Mouse (Mus musculus): ENCODE results near the gene Ednra.

Ednra gene

GRCm38 (mm10) chr8:77724046-77724930, at the start of gene Ednra:
Gene Ednra (minus strand): TSS chr8:77724464.
- no peak for DNase-seq (ENCODE audit: low read depth, low spot score)

DNA sequence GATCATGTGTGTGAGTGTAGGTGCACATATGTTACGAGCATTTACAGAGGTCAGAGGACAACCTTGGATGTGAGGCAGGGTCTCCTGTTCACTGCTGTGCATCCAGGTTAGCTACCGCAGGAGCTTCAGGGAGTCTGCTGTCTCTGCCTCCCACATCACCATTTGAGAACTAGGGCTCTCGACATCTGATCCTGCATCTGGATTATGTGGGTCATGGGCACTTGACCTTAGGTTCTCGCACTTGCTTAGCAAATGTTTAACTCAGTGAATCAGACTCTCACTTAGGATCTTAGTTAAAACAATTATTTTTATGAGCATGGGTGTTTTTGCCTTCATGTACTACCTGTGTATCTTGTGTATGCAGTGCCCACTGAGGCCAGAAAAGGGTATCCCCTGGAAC, 49.6 kb upstream of the Ednra start:
- no peak for DNase-seq (ENCODE audit: low read depth, low spot score)

GRCm38 (mm10) chr8:77773256-77773655, 49.0 kb upstream of the Ednra start:
- DNase-seq (ENCODE audit: low read depth, low spot score), result no peak

- DNase-seq (ENCODE audit: low read depth, low spot score), result no peak
Measured at GRCm38 (mm10) chr8:77772210-77772886, 48.1 kb upstream of the Ednra start.

GRCm38 (mm10) chr8:77770966-77771365, 46.7 kb upstream of the Ednra start:
- no peak for DNase-seq (ENCODE audit: low read depth, low spot score)

DNA sequence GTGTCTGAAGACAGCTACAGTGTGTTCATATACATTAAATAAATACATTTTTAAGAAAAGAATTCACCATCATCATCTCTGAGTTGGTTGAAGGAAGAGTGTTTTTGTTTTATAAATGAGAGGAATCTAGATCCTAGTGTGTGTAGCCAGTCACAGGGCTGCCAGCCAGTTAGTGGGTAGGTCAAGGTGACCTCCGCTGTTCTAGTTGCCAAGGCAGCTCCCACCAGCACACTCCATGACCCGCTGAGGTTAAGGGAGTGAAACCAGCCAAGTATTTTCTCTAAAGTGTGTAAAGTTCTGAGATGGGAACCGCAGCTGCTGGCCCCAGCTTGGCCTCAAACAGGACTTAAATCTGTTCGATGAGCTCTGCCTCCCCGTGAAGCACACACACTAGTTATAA, 44.7 kb upstream of the Ednra start:
- no peak for DNase-seq (ENCODE audit: low read depth, low spot score)

DNA sequence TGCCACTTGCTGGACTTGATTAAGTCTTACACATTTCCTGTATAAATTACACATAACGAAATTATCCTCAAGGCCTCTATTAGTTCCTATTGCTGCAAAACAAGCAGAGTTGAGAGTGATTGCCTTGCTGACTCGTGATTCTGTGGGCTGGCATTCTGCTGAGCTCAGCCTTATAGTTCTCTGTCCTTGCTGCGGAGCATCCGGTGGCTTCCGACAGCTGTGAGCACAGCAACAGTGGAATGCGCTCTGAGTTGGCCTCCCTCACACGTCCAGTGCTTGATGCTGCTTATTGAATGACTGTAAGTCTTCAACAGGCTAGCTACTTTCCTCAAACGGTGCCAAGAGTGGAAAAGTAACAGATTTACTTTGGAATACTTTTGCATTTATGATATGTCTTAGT, 40.0 kb upstream of the Ednra start:
- no peak for DNase-seq (ENCODE audit: low read depth, low spot score)

DNA sequence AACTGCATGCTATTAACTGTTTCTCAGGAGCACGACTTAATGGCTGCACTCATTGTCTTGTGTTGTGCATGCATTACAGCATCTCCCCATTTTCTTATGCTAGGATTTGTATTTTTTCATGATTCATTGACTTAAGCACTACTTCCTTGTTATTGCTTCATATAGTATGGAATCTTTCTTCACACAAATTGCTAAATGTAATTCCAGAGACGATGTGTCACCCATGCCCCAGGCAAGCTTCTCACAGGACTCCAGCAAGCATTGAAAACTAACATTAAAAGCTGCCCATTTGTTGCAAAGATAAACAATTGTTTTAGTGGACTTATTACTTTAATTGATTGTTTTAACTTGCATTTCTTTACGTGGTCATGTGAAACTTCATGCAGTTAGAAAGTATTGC, 38.7 kb upstream of the Ednra start:
- DNase-seq (ENCODE audit: low read depth, low spot score), result no peak

DNA sequence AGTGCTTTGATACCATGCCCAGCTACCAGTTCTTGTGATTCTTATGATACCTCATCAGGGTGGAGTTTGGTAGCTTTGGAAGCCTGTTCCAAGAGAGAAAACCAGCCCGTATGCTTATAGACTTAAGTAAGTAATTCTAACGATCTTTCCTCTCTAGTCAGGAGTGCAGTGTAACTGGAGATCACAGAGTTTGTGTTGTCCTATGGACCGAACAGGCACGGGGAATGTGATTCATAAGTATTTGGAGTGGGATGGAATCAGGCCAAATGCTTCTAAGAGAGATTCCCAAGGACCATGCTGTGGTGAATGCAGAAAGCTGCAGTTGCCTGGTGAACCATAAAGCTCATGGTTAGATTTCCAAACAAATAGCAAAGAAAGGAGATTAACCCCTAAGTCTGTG, 31.2 kb upstream of the Ednra start:
- DNase-seq (ENCODE audit: low read depth, low spot score), result no peak

GRCm38 (mm10) chr8:77753796-77754195, 29.5 kb upstream of the Ednra start:
- no peak for DNase-seq (ENCODE audit: low read depth, low spot score)

DNA sequence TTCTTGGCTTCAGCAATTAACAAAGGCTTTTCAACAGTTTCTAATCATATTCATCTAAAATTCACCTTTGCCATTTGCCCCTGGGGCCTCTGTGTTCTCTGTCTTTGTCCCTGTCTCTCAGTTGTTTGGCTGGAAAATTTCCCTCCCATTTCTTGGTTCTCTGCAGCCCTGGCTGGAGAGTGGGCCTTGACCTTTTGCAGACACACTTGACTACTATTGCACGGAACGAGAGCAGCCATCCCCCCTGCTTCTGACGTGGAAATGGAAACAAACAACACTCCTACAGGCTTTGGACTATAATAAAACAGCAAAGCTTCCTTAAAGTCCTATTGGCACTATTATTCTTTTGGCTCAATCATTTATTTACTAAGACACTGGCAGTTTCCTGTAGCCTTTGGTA, 27.8 kb upstream of the Ednra start:
- no peak for DNase-seq (ENCODE audit: low read depth, low spot score)

- DNase-seq (ENCODE audit: low read depth, low spot score), result no peak
Measured at GRCm38 (mm10) chr8:77750407-77750806, 26.1 kb upstream of the Ednra start.

DNA sequence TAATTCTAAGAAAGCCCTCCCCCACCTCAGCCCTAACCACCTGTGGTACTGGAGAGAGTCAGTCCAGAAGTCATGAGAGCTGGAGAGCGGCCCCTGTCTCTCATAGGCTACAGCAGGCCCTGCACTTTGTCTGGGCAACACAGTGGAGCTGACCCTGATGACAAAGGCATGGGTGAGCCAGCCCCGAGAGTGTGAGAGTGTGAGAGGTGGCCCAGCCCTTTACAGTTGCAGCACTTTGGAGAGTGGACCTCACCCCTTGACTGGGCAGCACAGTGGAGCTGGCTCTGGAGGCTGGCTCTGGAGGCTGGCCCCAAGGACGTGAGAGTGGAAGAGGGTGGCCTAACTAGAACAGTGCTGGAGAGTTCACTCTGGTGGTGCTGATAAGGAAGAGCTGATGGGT, 20.2 kb upstream of the Ednra start:
- no peak for DNase-seq (ENCODE audit: low read depth, low spot score)

GRCm38 (mm10) chr8:77742395-77742794, 18.1 kb upstream of the Ednra start:
- no peak for DNase-seq (ENCODE audit: low read depth, low spot score)

- DNase-seq (ENCODE audit: low read depth, low spot score), result no peak
Measured at GRCm38 (mm10) chr8:77741050-77741777, 16.9 kb upstream of the Ednra start.

- DNase-seq (ENCODE audit: low read depth, low spot score), result no peak
Measured at GRCm38 (mm10) chr8:77738419-77738818, 14.2 kb upstream of the Ednra start.

DNA sequence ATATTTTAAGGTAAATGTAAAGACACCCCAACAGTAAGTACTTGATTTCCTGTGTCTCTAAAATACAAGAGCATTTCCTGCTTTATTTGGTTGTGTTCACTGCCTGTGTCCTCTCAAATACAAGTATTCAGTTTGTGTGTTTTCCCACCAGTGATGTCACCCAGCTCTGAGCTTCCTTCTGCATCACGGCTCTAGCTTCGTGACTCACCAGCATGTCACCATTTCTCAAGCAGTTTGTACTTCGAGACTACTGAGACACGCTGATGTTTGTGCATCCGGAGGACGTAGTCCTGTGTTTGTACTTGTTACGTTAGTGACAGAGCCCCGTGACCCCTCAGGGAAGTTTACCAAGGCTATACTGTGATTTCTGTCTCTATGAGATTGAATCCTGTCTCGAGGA, 13.1 kb upstream of the Ednra start:
- DNase-seq (ENCODE audit: low read depth, low spot score), result no peak

DNA sequence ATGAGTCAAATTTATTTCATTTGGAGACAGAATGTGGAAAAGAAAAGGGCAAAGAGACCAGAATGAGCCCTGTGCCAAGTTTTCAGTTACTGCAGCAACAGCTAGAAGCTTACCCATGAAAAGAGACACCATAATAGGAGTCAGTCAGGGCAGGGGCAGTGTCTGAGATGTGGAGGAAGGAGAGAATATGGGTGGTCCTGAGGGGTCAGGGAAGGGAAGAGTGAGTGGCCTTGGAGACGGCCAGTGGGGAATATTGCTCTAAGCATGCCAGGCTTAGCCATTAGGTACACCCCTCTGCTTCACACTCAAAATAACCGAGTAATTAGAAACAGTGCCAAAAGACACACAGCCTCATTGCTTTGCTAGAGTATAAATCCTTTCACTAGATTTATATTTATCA, 9.5 kb upstream of the Ednra start:
- DNase-seq (ENCODE audit: low read depth, low spot score), result no peak

DNA sequence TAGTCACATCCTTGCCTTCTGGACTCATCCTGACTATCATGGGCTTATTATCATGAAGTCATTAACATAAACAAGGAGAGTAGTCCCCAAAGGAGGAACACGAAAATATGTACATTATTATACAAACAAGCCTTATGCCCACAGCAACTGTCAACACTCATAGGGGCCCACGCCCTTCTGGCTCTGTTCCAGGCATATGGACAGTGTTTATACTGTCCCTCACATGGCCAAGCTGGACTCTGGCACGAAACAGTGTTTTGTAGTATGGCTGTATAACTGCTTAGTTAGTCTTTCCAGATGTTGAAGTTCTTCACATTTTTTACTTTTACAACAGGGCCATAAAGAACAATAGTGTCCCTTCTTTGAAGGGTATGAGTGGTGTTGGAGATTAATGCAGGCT, 8.7 kb upstream of the Ednra start:
- DNase-seq (ENCODE audit: low read depth, low spot score), result no peak

- no peak for DNase-seq (ENCODE audit: low read depth, low spot score)
Measured at GRCm38 (mm10) chr8:77725406-77725805, 1.1 kb upstream of the Ednra start.

- no peak for DNase-seq (ENCODE audit: low read depth, low spot score)
Measured at GRCm38 (mm10) chr8:77723534-77724045, 674 bp downstream of the Ednra start.

DNA sequence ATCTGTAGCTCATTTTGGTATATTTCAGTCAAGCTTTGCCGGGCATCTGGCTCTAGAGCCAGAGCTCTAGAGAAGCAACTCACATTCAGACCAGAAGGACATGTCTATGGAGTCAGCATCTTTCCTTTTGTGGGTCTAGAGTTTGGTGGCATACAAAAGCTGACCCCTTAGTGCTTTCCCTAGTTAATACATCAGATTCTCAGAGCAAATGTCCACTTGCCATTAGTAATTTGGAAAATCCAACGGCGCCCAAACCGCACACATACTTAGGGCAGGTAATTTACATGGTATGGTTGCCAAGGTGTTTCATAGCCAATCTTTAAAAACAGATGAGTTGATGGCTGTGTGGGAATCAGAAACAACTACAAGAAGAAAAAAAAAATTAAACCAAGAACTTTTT, 1.2 kb downstream of the Ednra start:
- DNase-seq (ENCODE audit: low read depth, low spot score), result no peak
